8 mouse cellular contexts compared by ENCODE assay signal in the genomic region with DNA sequence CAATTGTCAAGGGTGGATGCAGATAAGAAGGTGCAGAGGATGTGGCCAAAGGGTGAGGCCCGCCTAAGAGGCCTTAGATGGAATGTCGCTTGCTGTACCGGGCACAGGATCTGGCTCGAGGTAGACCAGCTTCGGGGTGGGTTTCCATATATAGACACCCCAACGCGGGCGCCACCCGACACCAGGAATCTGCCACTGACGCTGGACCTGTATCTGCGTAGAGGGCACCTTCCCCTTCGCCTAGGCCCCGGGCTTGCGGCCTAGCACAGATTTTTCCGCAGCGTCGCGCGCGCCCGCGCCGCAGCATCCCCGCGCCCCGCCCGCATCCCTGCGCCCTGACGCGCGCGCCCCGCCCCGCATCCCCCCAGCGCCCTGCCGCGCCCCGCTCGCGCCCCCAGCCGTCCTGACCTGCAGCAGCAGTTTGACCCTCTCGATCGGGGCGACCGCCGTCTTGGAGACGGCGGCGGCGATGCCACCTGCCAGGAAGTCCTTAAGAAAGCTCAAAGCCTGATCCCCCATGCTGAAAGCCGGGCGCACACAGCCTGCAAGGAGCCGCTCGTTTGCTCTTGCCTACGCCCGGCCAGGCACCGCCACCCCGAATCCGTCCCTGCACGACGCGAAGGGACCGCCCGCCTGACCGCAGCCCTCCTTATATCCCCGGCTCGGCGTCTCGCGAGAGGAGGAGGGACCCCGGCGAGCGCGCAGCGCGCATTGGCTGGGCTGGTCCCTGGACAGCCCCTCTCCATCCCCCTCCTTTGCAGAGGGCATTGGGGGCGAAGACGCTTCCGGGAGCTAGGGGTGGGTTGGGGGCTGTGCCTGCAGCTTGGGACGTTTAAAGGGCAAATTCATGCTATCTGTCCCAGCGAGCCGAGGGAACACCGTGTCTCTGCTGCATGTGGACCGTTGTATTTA. TPM values are rescaled to one million over a fixed set of nuclear protein-coding genes. Genes with fewer than 3 reads are reported as not detected.
A peak's percentile ranks its signal among the peaks of the same experiment; 100 is the strongest.
DNase-seq lines count a peak whose midpoint lies in the region; ATAC-seq lines count a peak whose summit lies in the region.

A gene (minus strand): TSS at position 881 of the 912 bp plus-strand sequence.

- peaks cover 53% of the 10 kb centered on the region for H3K4me1 ChIP-seq in hindbrain, embryonic 15.5 days (replicated peaks)

- H3K36me3 ChIP-seq in hindbrain, embryonic 15.5 days: peaks cover 34% of the 10 kb centered on the region

- peak within 1 kb of the TSS; percentile 92 for H3K4me3 ChIP-seq in hindbrain, embryonic 15.5 days

- under 1% methylated on average over 77 of the region's 84 CpGs for WGBS in hindbrain, embryonic 15.5 days

- H3K27ac ChIP-seq in hindbrain, embryonic 15.5 days (replicated peaks): peak within 1 kb of the TSS; percentile 99

- no peaks in the 10 kb centered on the region for H3K27me3 ChIP-seq in hindbrain, embryonic 15.5 days

- peak within 1 kb of the TSS; percentile 92 for H3K4me2 ChIP-seq in hindbrain, embryonic 15.5 days

- DNase-seq in NIH3T3 (ENCODE audit: low read depth): peak; percentile 97
- peak; percentile 99 for DNase-seq in cerebellum, postnatal 14 days
- peak; percentile 96 to 98 for DNase-seq in frontal cortex, postnatal 36 days (ENCODE audit: low spot score in 2 of 2)
- DNase-seq in left cerebral cortex, adult 11 months (ENCODE audit: low spot score): peak; percentile 93
- DNase-seq in lung, postnatal 4 days: peak; percentile 98
- peak; percentile 91 for DNase-seq in retina, postnatal 7 days (ENCODE audit: low read depth, low spot score)
- DNase-seq in urinary bladder, adult 2 months (ENCODE audit: low spot score): peak; percentile 98

- ATAC-seq in hindbrain, embryonic 15.5 days (ENCODE audit: low FRiP score, low read depth): peak; percentile 98

- peak within 1 kb of the TSS; percentile 97 for H3K9ac ChIP-seq in hindbrain, embryonic 15.5 days

- no peaks in the 10 kb centered on the region for H3K9me3 ChIP-seq in hindbrain, embryonic 15.5 days

RNA-seq across cellular contexts. Expression of the gene that starts here (rescaled TPM):
- 920 and 933 TPM in 2 replicates for polyA plus RNA-seq in hindbrain, embryonic 15.5 days (2015; fragmentation: Nextera tagmentation; extraction: Ambion mirVana)
- polyA plus RNA-seq in urinary bladder, adult 2 months (2012; rRNA removed): 537 and 579 TPM in 2 replicates

Comparison
In these comparisons a context has a peak if more than half of its experiments do, and no peak if none do; other contexts are left out.
1. Peak in every context shown above with its lines: DNase-seq, ATAC-seq, H3K4me3 ChIP-seq and H3K27ac ChIP-seq.